Mouse (Mus musculus) intestine, postnatal 0 days (tissue): ENCODE measurements at regions not wholly inside any gene's neighbourhood (a gene's known extent, or its start where the extent isn't known, plus 50 kb on each side); places are given as distances from the start of the nearest gene placed in this dataset.

Experiments
- ATAC-seq: fragments of 200-750 bp; cut with Nextera tagmentation; 2 replicates; pipeline ENCODE4 v1.8.0; 2017; ENCODE audit warnings: mild to moderate bottlenecking, moderate TSS enrichment, moderate library complexity
- H3K27ac ChIP-seq: fragments of 300-500 bp; sonication (generic); 2 replicates; pipeline ENCODE4 v1.5.1; 2014; ENCODE audit warnings: mild to moderate bottlenecking, low read depth, low read length, moderate library complexity
- H3K27me3 ChIP-seq: fragments of 300-500 bp; sonication (generic); replicated peaks from 2 replicates; pipeline ENCODE4 v1.6.1; 2014; ENCODE audit warnings: low read length, mixed read lengths; ENCODE audit not compliant: control insufficient read depth, insufficient read depth
- H3K36me3 ChIP-seq: fragments of 300-500 bp; sonication (generic); 2 replicates; pipeline ENCODE4 v1.6.1; 2014; ENCODE audit warnings: mild to moderate bottlenecking, moderate library complexity; ENCODE audit not compliant: control insufficient read depth, insufficient read depth
- H3K4me1 ChIP-seq: fragments of 300-500 bp; sonication (generic); replicated peaks from 2 replicates; pipeline ENCODE4 v1.6.1; 2014; ENCODE audit warnings: antibody characterized with exemption, low read length, mixed read lengths; ENCODE audit not compliant: control insufficient read depth, insufficient read depth
- H3K4me2 ChIP-seq: fragments of 300-500 bp; sonication (generic); replicated peaks from 2 replicates; pipeline ENCODE4 v1.6.1; 2014; ENCODE audit warnings: low read depth, mild to moderate bottlenecking, moderate library complexity
- H3K4me3 ChIP-seq: fragments of 300-500 bp; sonication (generic); 2 replicates; pipeline ENCODE4 v1.5.1; 2014; ENCODE audit warnings: low read depth, low read length
- H3K9ac ChIP-seq: fragments of 300-500 bp; sonication (generic); 2 replicates; pipeline ENCODE4 v1.6.1; 2014; ENCODE audit warnings: mild to moderate bottlenecking, low read depth, low read length
- H3K9me3 ChIP-seq: fragments of 300-500 bp; sonication (generic); 2 replicates; pipeline ENCODE4 v1.6.1; 2016; ENCODE audit warnings: mixed run types; ENCODE audit not compliant: control insufficient read depth
- CTCF ChIP-seq: sonication (generic); IDR thresholded peaks from 2 replicates; pipeline ENCODE4 v1.5.1; 2016; ENCODE audit warnings: low read depth, mild to moderate bottlenecking, control low read depth, antibody characterized with exemption, moderate library complexity
- WGBS: fragments of 180-500 bp; shearing (Covaris S2); extraction: QIAGEN DNeasy Blood & Tissue Kit; methylation state at CpG from one replicate; pipeline ENCODE4 v1.1.7; 2014; 5-methylcytosine and 5-hydroxymethylcytosine counted together

GRCm38 (mm10) chr10:70380041-70380651 is 60.1 kb upstream of the Fam13c start:
- 70% methylated on average over 7 of the region's 7 CpGs for WGBS
- Histone ChIP-seq H3K9ac (no peak overlapping the region), H3K27ac (no peak overlapping the region)

GRCm38 (mm10) chr10:70384689-70385088 is 55.6 kb upstream of the Fam13c start:
- H3K4me1 ChIP-seq = no peaks in the 10 kb centered on the region
- no peak for ATAC-seq
- no peak for TF ChIP-seq CTCF

More at GRCm38 (mm10) chr10:70380041-70380651, 60.1 kb upstream of the Fam13c start:
- Histone ChIP-seq H3K4me1 (no peaks in the 10 kb centered on the region), H3K4me3 (no peak overlapping the region), H3K9me3 (no peaks in the 10 kb centered on the region), H3K4me2 (no peak overlapping the region), H3K36me3 (no peaks in the 10 kb centered on the region), H3K27me3 (no peaks in the 10 kb centered on the region)
- TF ChIP-seq CTCF = no peak
- ATAC-seq = no peak

GRCm38 (mm10) chr10:70387729-70388128 is 52.6 kb upstream of the Fam13c start:
- ATAC-seq = no peak
- WGBS = 88% methylated on average over 5 of the region's 5 CpGs
- Histone ChIP-seq H3K4me3 (no peak overlapping the region), H3K27me3 (no peaks in the 10 kb centered on the region), H3K9ac (no peak overlapping the region), H3K4me2 (no peak overlapping the region), H3K9me3 (no peaks in the 10 kb centered on the region), H3K4me1 (no peaks in the 10 kb centered on the region), H3K36me3 (no peaks in the 10 kb centered on the region), H3K27ac (no peak overlapping the region)
- 0 out of 2 replicates have a peak, but pooled peaks have one; percentile 3 for TF ChIP-seq CTCF

More at GRCm38 (mm10) chr10:70384689-70385088, 55.6 kb upstream of the Fam13c start:
- no peak overlapping the region for H3K27ac ChIP-seq
- WGBS = 89% methylated on average over 4 of the region's 4 CpGs
- H3K4me2 ChIP-seq = no peak overlapping the region
- H3K4me3 ChIP-seq = no peak overlapping the region
- H3K27me3 ChIP-seq = no peaks in the 10 kb centered on the region
- no peaks in the 10 kb centered on the region for H3K9me3 ChIP-seq
- no peaks in the 10 kb centered on the region for H3K36me3 ChIP-seq
- no peak overlapping the region for H3K9ac ChIP-seq
